Mouse (Mus musculus): Measurements from ENCODE around the gene Elmsan1.
"Not testable (repeated sequence)": the region's sequence is repeated elsewhere in the genome, so short reads cannot be mapped to it uniquely, and the experiment has no call there.

Gene Elmsan1

DNA sequence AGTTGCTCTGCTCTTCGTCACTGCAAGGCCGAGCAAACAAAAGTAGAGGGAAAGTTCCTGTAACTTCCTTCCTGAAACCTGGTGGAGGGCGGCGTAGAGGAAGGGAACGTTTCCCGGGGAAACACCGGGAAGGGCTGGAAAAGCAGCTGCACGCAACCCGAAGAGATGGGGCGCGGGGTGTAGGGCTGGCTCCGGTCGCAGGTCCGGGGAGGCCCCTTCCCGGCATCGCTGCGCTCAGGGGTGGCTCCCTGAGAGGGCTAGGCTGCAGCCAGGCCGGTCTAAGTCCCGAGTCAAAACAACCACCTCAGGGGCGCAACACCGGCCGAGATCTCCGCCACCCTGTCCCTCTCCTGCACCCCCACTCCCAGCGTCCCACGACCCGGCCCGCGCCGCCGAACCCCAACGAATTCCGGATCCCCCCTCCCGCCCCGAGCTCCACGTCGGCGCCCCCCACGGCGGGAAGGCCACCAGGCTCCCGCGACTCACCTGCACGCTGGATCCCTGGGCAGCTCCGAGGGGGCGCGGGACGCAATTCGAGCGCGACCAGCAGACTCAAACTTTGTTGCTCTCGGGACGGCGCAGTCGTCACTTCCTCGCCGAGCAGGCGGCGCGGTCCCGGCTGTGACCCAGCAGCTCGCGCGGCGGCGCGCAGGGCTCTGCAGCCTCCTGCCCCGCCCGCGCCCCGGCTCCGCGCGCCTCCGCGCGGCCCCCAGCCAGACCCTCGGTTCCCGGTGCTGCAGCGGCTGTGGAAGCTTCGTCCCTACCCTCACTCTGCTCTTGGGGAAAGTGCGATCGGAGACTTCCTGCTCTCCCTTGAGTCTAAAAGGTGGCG lies at the start of gene Elmsan1:
Elmsan1 (minus strand) TSS at position 593 of the 832 bp plus-strand sequence.
- peak; percentile 89 for DNase-seq

- DNase-seq = no peak
Observed at GRCm38 (mm10) chr12:84267264-84267663, 48.6 kb upstream of the Elmsan1 start.

DNA sequence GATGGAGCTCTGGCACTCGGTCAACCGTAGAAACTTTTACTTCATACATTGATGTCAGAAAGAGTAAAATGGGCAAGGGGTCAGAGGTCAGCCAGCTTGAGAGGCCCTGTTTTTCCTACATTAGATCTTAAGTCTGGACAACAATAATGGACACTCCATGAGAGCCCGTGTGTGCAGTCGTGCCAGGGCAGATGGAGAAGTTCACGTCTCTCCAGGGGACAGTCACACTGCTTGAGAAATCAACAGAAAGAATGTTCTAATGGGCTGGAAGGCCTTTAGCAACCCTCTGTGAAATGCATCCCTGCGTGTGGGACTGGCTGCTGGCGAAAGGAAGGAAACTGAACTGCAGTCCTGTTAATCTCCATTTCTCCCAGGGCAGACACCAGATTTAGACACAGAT lies 41.7 kb upstream of the Elmsan1 start:
- no peak for DNase-seq

DNA sequence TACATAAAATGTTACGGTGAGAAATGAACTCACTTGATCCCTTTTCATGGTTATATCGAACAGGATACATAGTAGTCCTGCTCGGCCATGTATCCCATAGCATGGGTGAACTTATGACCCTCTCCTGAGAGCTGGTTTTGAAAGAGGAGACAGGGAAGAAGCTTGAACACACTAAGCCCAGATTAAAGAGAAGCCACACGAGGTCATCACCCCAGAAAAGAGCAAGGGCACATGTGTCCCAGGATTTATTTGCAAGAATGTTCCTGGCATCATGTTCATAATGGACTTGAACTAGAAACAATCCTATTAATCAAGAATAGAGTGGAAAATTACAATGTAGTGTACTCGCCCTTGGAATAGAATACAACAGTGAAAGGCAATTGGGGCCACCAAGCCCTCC lies 36.2 kb upstream of the Elmsan1 start:
- DNase-seq = no peak

DNA sequence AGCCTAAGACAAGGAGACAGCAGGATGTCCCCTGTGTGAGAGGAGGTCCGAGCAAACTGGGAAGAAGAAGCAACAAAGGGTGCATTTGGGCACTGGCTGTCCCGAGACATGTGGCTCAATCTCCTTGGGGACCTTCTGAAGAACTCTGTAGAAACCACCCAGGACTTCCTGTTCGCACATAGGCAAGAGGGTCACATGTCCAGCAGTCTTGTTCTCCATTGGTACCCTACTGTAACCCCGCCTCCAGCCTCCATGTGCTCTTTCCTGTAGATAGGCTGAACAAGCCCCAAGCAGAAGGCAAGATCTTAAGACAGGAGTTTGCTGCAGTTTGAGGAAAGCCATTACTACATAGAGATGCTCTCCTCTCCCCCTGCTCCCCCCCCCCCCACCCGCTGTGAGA lies 34.1 kb upstream of the Elmsan1 start:
- no peak for DNase-seq

- DNase-seq = peak; percentile 82
Observed at GRCm38 (mm10) chr12:84249217-84249616, 30.5 kb upstream of the Elmsan1 start.

DNA sequence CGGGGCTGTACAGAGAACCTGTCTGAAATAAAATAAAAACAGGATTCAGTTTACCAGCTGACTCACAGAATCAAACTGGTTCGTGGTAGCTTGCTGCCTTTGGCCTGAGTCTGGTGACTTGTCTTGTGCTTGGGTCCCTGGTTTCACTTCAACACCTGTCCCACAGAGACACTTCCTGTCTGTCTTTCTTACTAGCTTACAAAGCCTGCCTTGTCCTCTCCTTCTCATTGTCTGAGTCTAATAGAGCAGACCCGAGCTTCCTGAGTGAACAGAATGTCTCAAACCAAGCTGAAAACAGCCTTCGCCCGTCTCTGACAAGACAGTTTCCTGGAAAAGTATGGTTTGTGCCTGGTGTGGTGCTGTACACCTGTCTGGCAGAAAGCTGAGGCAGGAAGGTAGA lies 27.0 kb upstream of the Elmsan1 start:
- no peak for DNase-seq

- no peak for DNase-seq
Observed at GRCm38 (mm10) chr12:84243076-84243770, 24.5 kb upstream of the Elmsan1 start.

- not testable (repeated sequence) for DNase-seq
Observed at GRCm38 (mm10) chr12:84237036-84237435, 18.4 kb upstream of the Elmsan1 start.

- no peak for DNase-seq
Observed at GRCm38 (mm10) chr12:84235981-84236752, 17.5 kb upstream of the Elmsan1 start.

DNA sequence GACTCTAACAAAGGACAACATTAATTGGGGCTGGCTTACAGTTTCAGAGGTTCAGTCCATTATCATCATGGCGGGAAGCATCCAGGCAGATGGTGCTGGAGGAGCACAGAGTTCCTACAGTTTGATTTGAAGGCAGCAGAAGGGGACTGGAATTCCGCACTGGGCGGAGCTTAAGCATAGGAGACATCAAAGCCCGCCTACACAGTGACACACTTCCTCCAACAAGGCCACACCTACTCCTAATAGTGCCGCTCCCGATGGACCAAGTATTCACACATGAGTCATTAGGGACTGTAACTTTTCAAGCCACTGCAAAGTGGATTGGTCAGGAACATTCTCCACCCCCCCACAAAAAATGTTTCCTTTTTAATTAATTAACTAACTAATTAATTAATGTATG lies 16.9 kb upstream of the Elmsan1 start:
- DNase-seq = no peak

GRCm38 (mm10) chr12:84233488-84234100 lies 14.9 kb upstream of the Elmsan1 start:
- no peak for DNase-seq

DNA sequence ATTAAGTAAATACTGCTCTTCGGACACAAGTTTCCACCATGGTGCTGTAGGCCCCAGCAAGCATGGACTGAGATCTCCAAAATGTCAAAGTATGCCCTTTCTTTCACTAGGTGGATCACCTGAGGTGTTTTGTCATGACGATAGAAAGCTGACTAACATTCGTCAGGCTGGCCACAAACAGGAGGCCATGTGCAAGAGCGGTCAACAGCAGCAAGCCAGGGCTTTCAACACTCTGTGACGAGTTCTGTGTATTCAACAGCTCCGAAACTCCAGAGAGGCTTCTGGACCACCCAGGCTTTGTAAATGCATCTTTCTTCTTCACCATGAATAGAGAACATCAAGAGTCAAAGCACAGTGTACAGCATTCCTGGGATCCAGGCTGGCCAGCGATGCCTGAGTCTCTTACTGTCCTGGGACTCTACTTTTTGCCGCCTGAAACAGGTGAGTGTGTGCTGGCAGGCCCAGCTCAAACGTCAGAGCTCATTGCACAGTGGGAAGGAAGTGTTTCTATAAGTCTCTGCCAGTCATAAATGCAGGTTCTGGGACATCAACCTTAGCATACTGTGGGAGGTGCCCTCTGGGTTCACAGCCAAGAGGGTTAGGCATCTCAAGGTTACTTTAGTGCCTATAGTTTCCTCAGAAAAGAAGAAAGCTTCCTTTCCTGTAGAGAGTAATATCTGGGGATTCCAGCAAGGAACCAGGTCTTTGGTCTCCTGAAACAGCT lies 7.6 kb upstream of the Elmsan1 start:
- DNase-seq = no peak

GRCm38 (mm10) chr12:84222405-84222961 lies 3.8 kb upstream of the Elmsan1 start:
- peak; percentile 76 for DNase-seq

GRCm38 (mm10) chr12:84220951-84221891 lies 2.5 kb upstream of the Elmsan1 start:
- DNase-seq = no peak

GRCm38 (mm10) chr12:84220515-84220914 lies 1.8 kb upstream of the Elmsan1 start:
- no peak for DNase-seq

- DNase-seq = no peak
Observed at GRCm38 (mm10) chr12:84219121-84219561, 460 bp upstream of the Elmsan1 start.

- DNase-seq = peak; percentile 63
Observed at GRCm38 (mm10) chr12:84217508-84218131, 1.1 kb downstream of the Elmsan1 start.

DNA sequence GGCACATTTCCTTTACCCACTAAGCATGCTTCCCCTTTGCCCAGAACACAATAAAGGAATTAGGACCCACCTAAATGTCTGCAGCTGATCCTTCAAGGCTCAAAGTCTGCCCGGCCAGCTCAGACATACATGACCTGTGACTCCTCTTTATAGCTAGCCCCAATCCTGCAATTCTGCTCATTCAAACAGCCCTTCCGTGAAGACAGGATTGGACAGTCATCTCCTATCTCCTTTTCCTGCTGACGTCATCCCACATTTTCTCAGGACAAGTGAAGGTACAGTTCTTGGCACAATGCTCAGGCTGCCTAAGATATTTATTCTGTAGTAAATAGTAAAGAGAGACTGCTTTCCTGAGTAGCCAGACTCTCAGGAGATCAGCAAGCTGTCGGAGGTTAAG lies 1.6 kb downstream of the Elmsan1 start:
- no peak for DNase-seq

DNA sequence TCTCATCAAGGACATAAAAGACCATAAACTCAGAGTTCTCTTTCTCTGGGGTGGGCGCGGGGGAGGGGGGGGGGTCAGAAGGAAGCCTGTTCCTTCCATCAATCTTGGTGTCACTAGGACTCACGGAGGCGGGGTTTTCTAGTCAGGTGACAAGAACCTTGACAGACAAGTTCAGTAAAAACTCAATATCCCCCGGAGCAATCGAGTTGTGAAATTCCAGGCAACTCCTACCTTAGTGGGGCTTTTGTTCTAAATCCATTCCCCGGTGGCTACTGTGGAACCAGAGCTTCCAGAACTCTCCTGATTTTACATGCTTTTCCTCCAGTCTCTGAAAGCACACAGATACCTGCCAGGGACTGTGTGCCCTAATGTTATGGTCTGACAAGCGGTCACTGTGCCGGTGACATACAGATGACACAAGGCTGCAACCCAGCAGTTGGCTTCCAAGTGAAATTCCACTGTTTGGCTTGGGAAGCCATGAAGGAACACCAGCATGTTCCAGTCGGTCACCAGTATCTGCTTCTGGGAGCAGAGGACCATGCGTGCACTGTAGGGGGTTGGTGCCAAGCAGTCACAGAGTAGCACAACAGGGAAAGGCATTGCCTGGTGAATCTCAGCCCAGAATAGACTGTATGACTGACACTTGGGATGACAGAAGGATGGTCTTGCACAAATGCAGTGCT lies 2.8 kb downstream of the Elmsan1 start:
- no peak for DNase-seq

All from kidney, postnatal 14 days (tissue).